Mouse (Mus musculus) cerebellum, adult 2 months (tissue): ENCODE data around the gene Sowaha.

Experiments used
- CTCF ChIP-seq: fragments of 200-500 bp; IDR thresholded peaks from 2 replicates; pipeline ENCODE4 v1.5.1; 2011; ENCODE audit warnings: low read depth, mild to moderate bottlenecking, control low read depth, low read length, moderate library complexity, borderline replicate concordance; ENCODE audit not compliant: insufficient read depth
- POLR2A ChIP-seq: fragments of 200-500 bp; IDR thresholded peaks from 2 replicates; pipeline ENCODE4 v1.6.1; 2011; ENCODE audit warnings: low read length, control low read depth, borderline replicate concordance; ENCODE audit not compliant: insufficient read depth

DNA sequence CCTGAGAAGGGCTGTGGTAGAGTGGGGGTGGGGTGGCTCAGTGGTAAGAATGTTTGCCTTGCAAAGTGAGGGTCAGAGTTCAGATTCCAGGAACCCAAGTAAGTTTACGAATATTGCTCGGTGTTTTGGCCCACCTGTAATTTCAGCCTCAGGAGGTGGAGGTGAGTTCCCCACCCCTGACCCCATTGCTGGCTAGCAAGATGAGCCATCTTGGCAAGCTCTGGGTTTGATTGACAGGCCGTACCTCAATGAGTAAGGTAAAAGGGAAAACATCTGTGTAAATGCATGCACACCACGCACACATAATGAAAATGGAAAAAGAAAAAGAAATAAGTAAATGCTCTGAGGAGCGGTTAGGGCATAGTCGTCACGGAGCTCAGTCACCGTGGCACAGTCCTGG, 24.3 kb upstream of the Sowaha start:
- TF ChIP-seq POLR2A = no peak
- TF ChIP-seq CTCF = no peak
